Mouse (Mus musculus) embryonic facial prominence, embryonic 11.5 days (tissue): ENCODE measurements at regions not wholly inside any gene's neighbourhood (a gene's known extent, or its start where the extent isn't known, plus 50 kb on each side); places are given as distances from the start of the nearest gene placed in this dataset.

Experiments used
- ATAC-seq: fragments of 200-750 bp; cut with Nextera tagmentation; replicated peaks from 2 replicates; pipeline ENCODE4 v1.8.0; 2017; ENCODE audit warnings: low read depth; ENCODE audit not compliant: insufficient number of reproducible peaks, low FRiP score, low TSS enrichment
- DNase-seq: peaks from one replicate; pipeline ENCODE4 v3.0.0-alpha.2; 2015; ENCODE audit warnings: low spot score
- H3K27ac ChIP-seq: fragments of 300-500 bp; sonication (generic); replicated peaks from 2 replicates; pipeline ENCODE4 v1.5.1; 2014; ENCODE audit warnings: mild to moderate bottlenecking, low read depth, low read length, control low read depth
- H3K27me3 ChIP-seq: fragments of 300-500 bp; sonication (generic); 2 replicates; pipeline ENCODE4 v1.6.1; 2014; ENCODE audit warnings: mild to moderate bottlenecking, low read length, moderate library complexity, mixed read lengths; ENCODE audit not compliant: control insufficient read depth, insufficient read depth
- H3K36me3 ChIP-seq: fragments of 300-500 bp; sonication (generic); replicated peaks from 2 replicates; pipeline ENCODE4 v1.6.1; 2014; ENCODE audit warnings: low read depth, mild to moderate bottlenecking, low read length, moderate library complexity, mixed read lengths; ENCODE audit not compliant: control insufficient read depth, insufficient read depth
- H3K4me1 ChIP-seq: fragments of 300-500 bp; sonication (generic); 2 replicates; pipeline ENCODE4 v1.6.1; 2014; ENCODE audit warnings: low read length, mixed read lengths; ENCODE audit not compliant: control insufficient read depth, insufficient read depth
- H3K4me2 ChIP-seq: fragments of 300-500 bp; sonication (generic); 2 replicates; pipeline ENCODE4 v1.6.1; 2014; ENCODE audit warnings: low read depth, mild to moderate bottlenecking, control low read depth, low read length, moderate library complexity
- H3K4me3 ChIP-seq: fragments of 300-500 bp; sonication (generic); 2 replicates; pipeline ENCODE4 v1.5.1; 2014; ENCODE audit warnings: low read depth, low read length, control low read depth
- H3K9ac ChIP-seq: fragments of 300-500 bp; sonication (generic); replicated peaks from 2 replicates; pipeline ENCODE4 v1.6.1; 2014; ENCODE audit warnings: mild to moderate bottlenecking, control low read depth, low read length
- H3K9me3 ChIP-seq: fragments of 300-500 bp; sonication (generic); replicated peaks from 2 replicates; pipeline ENCODE4 v1.6.1; 2016; ENCODE audit warnings: mild to moderate bottlenecking, low read length, inconsistent platforms, mixed read lengths; ENCODE audit not compliant: control insufficient read depth
- WGBS: fragments of 180-500 bp; shearing (Covaris S2); extraction: QIAGEN DNeasy Blood & Tissue Kit; methylation state at CpG from one replicate; pipeline ENCODE4 v1.1.7; 2014; 5-methylcytosine and 5-hydroxymethylcytosine counted together

DNA sequence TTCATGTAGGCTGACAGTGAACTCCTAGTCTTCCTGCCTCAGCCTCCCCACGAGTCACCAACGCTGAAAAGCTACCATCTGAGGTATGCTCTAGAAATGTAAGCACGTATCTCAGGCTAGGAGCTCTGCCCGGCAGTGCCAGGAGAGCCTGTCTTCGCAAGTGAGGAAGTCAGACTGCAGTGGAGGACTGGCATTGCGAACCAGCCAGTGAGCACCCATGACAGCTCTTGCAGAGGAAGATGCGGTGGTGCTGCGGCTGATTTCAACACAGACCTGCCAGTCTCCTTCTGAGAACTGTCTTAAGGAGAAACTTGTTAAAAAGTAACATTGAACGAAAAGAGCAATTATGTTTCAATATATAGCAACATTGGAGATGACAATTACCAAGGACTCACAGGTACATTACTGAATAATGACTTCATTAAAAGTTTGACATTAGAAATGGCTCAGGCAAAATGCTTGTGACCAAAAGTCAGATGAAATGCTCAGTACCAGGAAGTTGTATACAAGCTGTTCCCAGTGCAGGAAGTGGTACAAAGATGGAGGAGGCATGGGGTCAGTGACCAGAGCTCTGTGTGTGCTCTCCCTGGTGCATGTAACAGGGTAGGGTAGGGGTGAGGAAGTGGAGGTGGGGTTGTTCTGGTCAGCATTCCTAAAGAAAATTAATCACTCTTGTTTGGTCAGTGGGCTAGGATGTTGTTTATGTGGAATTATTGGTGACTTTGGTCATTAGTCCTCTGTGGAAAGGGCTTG, 58.1 kb upstream of the Slc38a2 start:
- H3K9me3 ChIP-seq, result no peaks in the 10 kb centered on the region
- H3K36me3 ChIP-seq, result no peaks in the 10 kb centered on the region
- ATAC-seq (no peak), DNase-seq (no peak)
- H3K4me1 ChIP-seq, result no peaks in the 10 kb centered on the region
- no peak overlapping the region for H3K4me2 ChIP-seq
- no peak overlapping the region for H3K9ac ChIP-seq
- H3K4me3 ChIP-seq, result no peak overlapping the region
- no peak overlapping the region for H3K27ac ChIP-seq
- no peaks in the 10 kb centered on the region for H3K27me3 ChIP-seq
- 85% methylated on average over 9 of the region's 9 CpGs for WGBS

DNA sequence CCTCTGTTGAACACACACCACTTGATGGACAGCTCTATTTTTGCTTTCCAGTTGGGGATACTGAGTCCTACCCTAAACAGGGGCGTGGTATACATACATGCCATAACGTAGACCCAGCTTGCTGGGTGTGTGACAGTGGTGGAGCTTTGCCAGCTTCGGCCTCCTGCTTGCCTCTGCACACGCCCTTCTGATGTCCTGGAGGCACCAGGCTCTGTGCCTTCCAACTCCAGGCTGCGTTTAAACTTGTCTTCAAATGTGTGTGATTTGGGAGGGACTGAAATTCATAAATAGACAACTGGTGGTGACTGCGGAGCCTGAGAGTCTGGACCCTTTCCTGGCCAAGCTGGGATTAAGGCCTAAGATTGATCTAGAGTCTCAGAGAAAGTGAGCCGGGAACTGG, 56.9 kb upstream of the Slc38a2 start:
- DNase-seq (no peak), ATAC-seq (no peak)
- Histone ChIP-seq H3K27ac (no peak overlapping the region), H3K9ac (no peak overlapping the region), H3K4me3 (no peak overlapping the region), H3K4me1 (no peaks in the 10 kb centered on the region), H3K9me3 (no peaks in the 10 kb centered on the region), H3K36me3 (no peaks in the 10 kb centered on the region), H3K27me3 (no peaks in the 10 kb centered on the region), H3K4me2 (no peak overlapping the region)
- 81% methylated on average over 7 of the region's 7 CpGs for WGBS

DNA sequence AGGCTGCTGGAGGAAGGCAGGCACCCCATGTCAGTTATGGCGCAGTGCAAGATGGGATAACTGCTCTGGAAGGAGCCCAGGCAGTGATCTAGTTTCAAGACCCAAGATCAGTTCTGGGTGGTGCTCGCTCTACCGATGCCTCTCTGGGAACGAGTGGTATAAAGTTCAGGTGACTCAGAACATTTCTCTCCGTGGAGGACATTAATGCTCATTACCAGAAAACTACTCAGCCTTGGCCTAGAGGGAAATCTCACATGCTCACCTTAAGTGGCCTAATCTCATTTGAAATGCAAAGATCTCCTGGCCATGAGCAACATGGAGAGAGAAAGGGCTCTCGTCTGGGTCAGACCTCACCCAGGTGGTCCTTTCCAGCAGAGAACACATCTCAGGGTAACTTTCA, 56.4 kb upstream of the Slc38a2 start:
- WGBS, result 81% methylated on average over 6 of the region's 6 CpGs
- no peak overlapping the region for H3K4me3 ChIP-seq
- ATAC-seq (no peak), DNase-seq (no peak)
- no peak overlapping the region for H3K4me2 ChIP-seq
- no peak overlapping the region for H3K9ac ChIP-seq
- no peaks in the 10 kb centered on the region for H3K36me3 ChIP-seq
- no peaks in the 10 kb centered on the region for H3K27me3 ChIP-seq
- no peaks in the 10 kb centered on the region for H3K9me3 ChIP-seq
- no peak overlapping the region for H3K27ac ChIP-seq
- no peaks in the 10 kb centered on the region for H3K4me1 ChIP-seq

DNA sequence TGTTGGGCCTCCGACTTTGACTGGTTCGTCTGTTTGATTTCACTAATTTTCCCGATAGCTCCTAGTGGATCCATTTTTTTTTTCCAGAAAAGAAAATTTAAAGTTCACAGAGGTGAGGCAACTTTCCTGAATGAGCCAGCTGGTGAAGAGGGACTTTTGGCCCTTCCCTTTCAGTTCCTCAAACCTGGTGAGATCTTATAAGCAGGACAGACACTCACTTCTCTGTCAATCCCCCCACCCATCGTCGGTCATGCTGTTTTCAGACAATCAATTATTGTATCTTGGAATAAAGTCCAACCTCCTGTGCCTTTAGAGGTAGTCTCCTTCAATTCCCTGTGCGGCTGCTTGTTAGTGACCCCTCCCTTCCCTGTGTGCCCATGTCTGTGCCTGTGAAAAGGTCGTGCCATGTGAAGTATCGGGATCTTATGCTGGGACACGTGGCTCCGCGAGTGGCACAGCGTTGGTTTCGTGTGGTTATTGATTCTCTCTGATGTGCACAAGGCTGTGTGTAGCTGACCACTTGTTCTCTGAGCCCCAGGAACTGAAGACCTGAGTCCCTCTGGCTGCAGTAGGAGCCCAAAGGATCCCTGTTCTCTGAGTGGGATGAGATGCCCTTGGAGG, 55.9 kb upstream of the Slc38a2 start:
- no peak for DNase-seq
- Histone ChIP-seq H3K36me3 (no peaks in the 10 kb centered on the region), H3K27ac (no peak overlapping the region), H3K9me3 (no peaks in the 10 kb centered on the region), H3K4me1 (no peaks in the 10 kb centered on the region), H3K27me3 (no peaks in the 10 kb centered on the region), H3K9ac (no peak overlapping the region), H3K4me2 (no peak overlapping the region), H3K4me3 (no peak overlapping the region)
- 89% methylated on average over 13 of the region's 13 CpGs for WGBS
- no peak for ATAC-seq

- H3K9me3 ChIP-seq, result no peaks in the 10 kb centered on the region
- WGBS, result 92% methylated on average over 5 of the region's 5 CpGs
- ATAC-seq (no peak), DNase-seq (no peak)
- no peak overlapping the region for H3K4me3 ChIP-seq
- no peak overlapping the region for H3K27ac ChIP-seq
- no peaks in the 10 kb centered on the region for H3K36me3 ChIP-seq
- no peaks in the 10 kb centered on the region for H3K4me1 ChIP-seq
- H3K27me3 ChIP-seq, result no peaks in the 10 kb centered on the region
- no peak overlapping the region for H3K9ac ChIP-seq
- H3K4me2 ChIP-seq, result no peak overlapping the region
Observed at GRCm38 (mm10) chr15:96754079-96754478, 54.5 kb upstream of the Slc38a2 start.

- ATAC-seq (no peak), DNase-seq (no peak)
- H3K4me3 ChIP-seq, result no peak overlapping the region
- H3K36me3 ChIP-seq, result no peaks in the 10 kb centered on the region
- H3K27ac ChIP-seq, result no peak overlapping the region
- H3K27me3 ChIP-seq, result no peaks in the 10 kb centered on the region
- H3K4me2 ChIP-seq, result no peak overlapping the region
- 95% methylated on average over 8 of the region's 8 CpGs for WGBS
- no peaks in the 10 kb centered on the region for H3K9me3 ChIP-seq
- H3K9ac ChIP-seq, result no peak overlapping the region
- H3K4me1 ChIP-seq, result no peaks in the 10 kb centered on the region
Observed at GRCm38 (mm10) chr15:96752719-96753118, 53.2 kb upstream of the Slc38a2 start.

- no peak overlapping the region for H3K9ac ChIP-seq
- no peaks in the 10 kb centered on the region for H3K4me1 ChIP-seq
- WGBS, result 85% methylated on average over 3 of the region's 3 CpGs
- ATAC-seq, result no peak
- no peak overlapping the region for H3K4me3 ChIP-seq
- no peak overlapping the region for H3K27ac ChIP-seq
- no peaks in the 10 kb centered on the region for H3K36me3 ChIP-seq
- no peak overlapping the region for H3K4me2 ChIP-seq
- H3K9me3 ChIP-seq, result no peaks in the 10 kb centered on the region
- no peak for DNase-seq
- H3K27me3 ChIP-seq, result no peaks in the 10 kb centered on the region
Observed at GRCm38 (mm10) chr15:96752062-96752358, 52.5 kb upstream of the Slc38a2 start.

DNA sequence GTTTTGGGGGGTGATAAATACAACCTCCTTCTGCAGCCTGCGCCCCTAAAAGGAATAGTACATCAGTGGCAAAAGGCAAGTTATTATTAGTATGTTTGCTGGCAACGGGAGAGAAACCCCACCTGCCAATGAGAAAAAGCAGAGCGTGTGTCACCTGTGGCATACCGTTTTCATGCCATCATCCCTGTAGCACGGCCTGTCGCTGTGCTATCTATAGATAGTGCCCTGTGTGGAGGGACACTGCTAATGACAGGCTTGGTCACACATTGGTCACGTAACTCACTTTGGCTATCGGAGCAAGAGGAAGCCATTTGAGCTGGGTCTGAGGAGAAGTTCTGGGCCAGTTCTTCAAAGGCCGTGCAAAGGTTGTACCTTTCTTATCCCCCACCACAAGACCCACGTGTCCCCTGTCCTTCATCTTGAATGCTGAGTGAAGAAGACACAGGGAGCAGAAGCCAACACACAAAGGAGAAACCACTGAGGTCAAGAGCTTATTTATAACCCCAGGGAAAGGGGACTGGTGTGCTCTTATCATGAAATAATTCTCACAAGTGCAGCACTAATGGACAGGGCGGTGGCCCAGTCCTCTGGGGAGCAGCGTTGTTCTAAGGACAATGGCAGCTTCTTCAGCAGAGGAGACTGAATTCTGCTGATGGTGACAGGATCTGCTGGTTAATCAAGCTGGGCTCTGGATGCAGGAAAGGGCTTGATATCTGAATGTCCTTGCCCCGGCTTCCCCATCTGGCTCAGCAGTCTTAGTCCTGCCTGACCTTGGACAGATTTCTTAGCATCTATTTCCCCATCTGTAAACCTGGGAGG, 51.9 kb upstream of the Slc38a2 start:
- Histone ChIP-seq H3K4me3 (no peak overlapping the region), H3K4me1 (no peaks in the 10 kb centered on the region), H3K27ac (no peak overlapping the region), H3K27me3 (no peaks in the 10 kb centered on the region), H3K36me3 (no peaks in the 10 kb centered on the region), H3K4me2 (no peak overlapping the region), H3K9me3 (no peaks in the 10 kb centered on the region), H3K9ac (no peak overlapping the region)
- DNase-seq, result no peak
- 83% methylated on average over 13 of the region's 13 CpGs for WGBS
- no peak for ATAC-seq
